Mouse (Mus musculus): ENCODE results near the gene Olfr709-ps1. TPM values are rescaled to one million over a fixed set of nuclear protein-coding genes. Genes with fewer than 3 reads are reported as not detected.
"Not testable (repeated sequence)": the region's sequence is repeated elsewhere in the genome, so short reads cannot be mapped to it uniquely, and the experiment has no call there.

Gene Olfr709-ps1
- polyA plus RNA-seq (2016; fragmentation: Nextera tagmentation; extraction: Ambion mirVana), result not detected in 2 replicates

DNA sequence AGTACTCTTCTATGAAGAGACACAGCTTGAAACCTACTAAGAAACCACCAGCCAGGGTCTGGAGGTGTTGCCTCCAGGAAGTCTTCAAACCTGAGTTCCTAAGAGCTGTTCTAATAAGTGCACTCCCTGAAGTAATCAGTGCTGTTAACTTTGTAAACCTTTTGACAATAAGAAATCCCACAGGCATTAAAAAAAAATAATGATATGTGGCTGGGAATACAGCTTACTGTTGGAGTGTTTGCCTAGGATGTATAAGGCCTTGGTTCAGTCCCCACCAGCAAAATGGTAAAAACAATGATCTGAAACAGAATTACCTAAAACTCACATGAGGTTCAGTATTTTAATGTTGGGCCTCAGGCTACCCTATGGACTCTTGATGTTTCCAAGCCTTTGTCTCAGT is at the start of gene Olfr709-ps1:
TSS of gene Olfr709-ps1 (minus strand) at position 101 of the 400 bp plus-strand sequence.
- no peaks in the 10 kb centered on the region for H3K36me3 ChIP-seq (replicated peaks)
- DNase-seq (ENCODE audit: low spot score), result no peak
- H3K4me1 ChIP-seq, result no peaks in the 10 kb centered on the region
- H3K27ac ChIP-seq (replicated peaks), result no peak within 1 kb of the TSS
- no peaks in the 10 kb centered on the region for H3K9me3 ChIP-seq
- no peaks in the 10 kb centered on the region for H3K27me3 ChIP-seq (replicated peaks; ENCODE audit: low read depth, poor library complexity, severe bottlenecking)
- H3K4me3 ChIP-seq, result no peak within 1 kb of the TSS

DNA sequence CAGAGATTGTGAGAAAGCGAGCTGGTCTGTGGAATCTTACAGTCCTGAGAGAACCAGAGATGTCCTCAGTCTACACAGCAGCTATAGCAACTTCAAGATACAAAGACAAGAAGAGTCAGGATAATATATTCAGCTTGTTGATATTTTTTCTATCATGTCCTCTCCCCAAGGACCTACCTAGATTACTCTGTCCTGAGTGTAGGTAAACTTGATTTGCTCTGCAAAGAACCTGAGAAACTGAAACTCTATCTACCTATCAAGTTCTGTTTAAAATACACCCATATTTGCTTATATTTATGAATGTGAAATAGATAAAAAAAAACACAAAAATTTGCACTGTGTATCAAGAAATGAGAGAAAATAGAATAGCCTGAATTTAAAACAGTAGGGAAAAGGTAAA is 43.3 kb upstream of the Olfr709-ps1 start, which contains the start of gene Olfr711:
TSS of gene Olfr711 (minus strand) at position 101 of the 400 bp plus-strand sequence.
- WGBS, result 53% methylated on average over 1 of the region's 1 CpGs
- Histone ChIP-seq H3K36me3 (replicated peaks) (no peaks in the 10 kb centered on the region), H3K9me3 (no peaks in the 10 kb centered on the region), H3K4me3 (no peak within 1 kb of the TSS), H3K4me1 (no peaks in the 10 kb centered on the region), H3K27ac (replicated peaks) (no peak within 1 kb of the TSS), H3K27me3 (replicated peaks; ENCODE audit: low read depth, poor library complexity, severe bottlenecking) (no peaks in the 10 kb centered on the region)
- DNase-seq (ENCODE audit: low spot score), result no peak

DNA sequence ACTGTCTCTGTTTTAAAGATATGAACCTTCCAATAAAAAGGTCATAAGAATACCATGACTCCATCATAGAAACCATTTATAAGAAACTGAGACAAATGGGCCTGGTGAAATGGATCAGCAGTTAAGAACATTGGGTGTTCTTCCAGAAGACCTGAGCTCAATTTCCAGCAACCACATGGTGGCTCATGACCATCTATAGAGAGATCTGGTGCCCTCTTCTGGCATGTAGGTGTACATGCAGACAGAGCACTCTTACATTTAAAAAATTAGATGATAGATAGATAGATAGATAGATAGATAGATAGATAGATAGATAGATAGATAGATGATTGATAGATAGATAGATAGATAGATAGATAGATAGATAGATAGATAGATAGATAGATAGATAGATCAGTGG is 35.5 kb upstream of the Olfr709-ps1 start:
- not testable (repeated sequence) for H3K27me3 ChIP-seq (replicated peaks; ENCODE audit: low read depth, poor library complexity, severe bottlenecking); DNase-seq (ENCODE audit: low spot score)

DNA sequence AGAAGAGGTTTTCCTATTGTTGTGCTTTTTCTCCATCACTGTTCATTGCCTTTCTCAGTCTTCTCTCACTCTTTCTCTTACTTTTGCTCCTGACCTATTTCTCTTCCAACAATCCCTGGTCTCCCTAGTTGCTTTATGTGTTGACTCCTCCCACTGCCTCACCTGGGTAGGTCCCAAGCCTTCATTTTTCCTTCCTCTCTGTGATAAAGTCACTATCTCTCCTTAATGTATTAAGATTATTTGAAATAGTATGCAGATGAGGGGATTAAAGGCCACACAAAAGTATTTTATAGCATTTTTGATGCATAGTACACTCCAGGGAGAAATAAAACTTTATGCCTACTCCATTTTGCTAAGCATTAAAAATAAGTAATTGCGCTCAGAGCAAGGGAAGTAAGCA is 31.8 kb upstream of the Olfr709-ps1 start, which contains the start of gene Olfr6:
TSS of gene Olfr6 (minus strand) at position 101 of the 400 bp plus-strand sequence.
- H3K9me3 ChIP-seq, result no peaks in the 10 kb centered on the region
- no peaks in the 10 kb centered on the region for H3K36me3 ChIP-seq (replicated peaks)
- H3K27ac ChIP-seq (replicated peaks), result no peak within 1 kb of the TSS
- DNase-seq (ENCODE audit: low spot score), result no peak
- WGBS, result 89% methylated on average over 1 of the region's 1 CpGs
- no peaks in the 10 kb centered on the region for H3K4me1 ChIP-seq
- H3K4me3 ChIP-seq, result no peak within 1 kb of the TSS
- no peaks in the 10 kb centered on the region for H3K27me3 ChIP-seq (replicated peaks; ENCODE audit: low read depth, poor library complexity, severe bottlenecking)

More for the DNA sequence above, 35.5 kb upstream of the Olfr709-ps1 start:
- not testable (repeated sequence) for H3K4me1 ChIP-seq; H3K4me3 ChIP-seq; H3K36me3 ChIP-seq (replicated peaks); H3K27ac ChIP-seq (replicated peaks); H3K9me3 ChIP-seq

DNA sequence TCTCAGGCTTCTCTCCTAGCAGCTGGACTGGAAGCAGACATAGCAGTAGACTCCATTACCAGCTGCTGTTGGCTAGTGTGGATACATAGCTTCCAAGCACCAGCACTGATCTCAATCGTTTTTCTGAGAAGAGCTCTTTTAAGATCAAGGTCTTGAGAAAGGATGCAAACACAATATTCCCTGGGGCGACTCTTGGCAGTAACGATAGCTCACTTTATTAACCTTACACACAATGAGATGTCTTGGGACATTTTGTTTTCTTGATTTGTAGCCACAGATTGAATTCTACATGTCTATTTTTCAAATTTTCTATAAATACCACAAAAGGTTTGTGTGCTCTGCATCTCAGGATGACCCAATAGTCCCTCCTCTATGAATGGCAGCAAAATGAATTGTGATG is 16.2 kb upstream of the Olfr709-ps1 start, which contains the start of gene Olfr710:
TSS of gene Olfr710 (minus strand) at position 101 of the 400 bp plus-strand sequence.
- H3K27ac ChIP-seq (replicated peaks), result no peak within 1 kb of the TSS
- H3K9me3 ChIP-seq, result no peaks in the 10 kb centered on the region
- no peaks in the 10 kb centered on the region for H3K27me3 ChIP-seq (replicated peaks; ENCODE audit: low read depth, poor library complexity, severe bottlenecking)
- H3K4me3 ChIP-seq, result no peak within 1 kb of the TSS
- WGBS, result 84% methylated on average over 3 of the region's 3 CpGs
- H3K4me1 ChIP-seq, result no peaks in the 10 kb centered on the region
- no peak for DNase-seq (ENCODE audit: low spot score)
- no peaks in the 10 kb centered on the region for H3K36me3 ChIP-seq (replicated peaks)

DNA sequence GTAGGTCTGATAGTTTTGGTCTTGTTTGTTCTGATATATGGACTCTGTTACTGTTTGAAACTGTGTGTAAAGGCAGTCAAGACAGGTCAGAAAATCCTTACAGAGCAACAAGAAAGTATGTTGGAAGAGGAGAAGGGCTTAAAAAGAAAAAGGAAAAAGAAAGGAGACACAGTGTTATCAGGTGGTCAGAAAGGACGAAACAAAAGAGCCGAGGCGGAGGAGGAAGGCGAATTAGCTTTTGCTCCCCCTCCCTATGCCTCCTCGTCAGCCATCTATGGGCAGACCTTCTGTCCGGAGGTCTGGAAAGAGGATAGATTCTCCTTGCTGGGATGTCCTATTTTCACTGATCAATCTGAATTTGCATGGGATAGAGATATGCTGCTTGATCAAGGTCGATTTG is 11.1 kb downstream of the Olfr709-ps1 start:
- not testable (repeated sequence) for H3K27ac ChIP-seq (replicated peaks); H3K27me3 ChIP-seq (replicated peaks; ENCODE audit: low read depth, poor library complexity, severe bottlenecking); H3K4me1 ChIP-seq; H3K4me3 ChIP-seq; H3K9me3 ChIP-seq; DNase-seq (ENCODE audit: low spot score); H3K36me3 ChIP-seq (replicated peaks)
- 86% methylated on average over 7 of the region's 7 CpGs for WGBS

DNA sequence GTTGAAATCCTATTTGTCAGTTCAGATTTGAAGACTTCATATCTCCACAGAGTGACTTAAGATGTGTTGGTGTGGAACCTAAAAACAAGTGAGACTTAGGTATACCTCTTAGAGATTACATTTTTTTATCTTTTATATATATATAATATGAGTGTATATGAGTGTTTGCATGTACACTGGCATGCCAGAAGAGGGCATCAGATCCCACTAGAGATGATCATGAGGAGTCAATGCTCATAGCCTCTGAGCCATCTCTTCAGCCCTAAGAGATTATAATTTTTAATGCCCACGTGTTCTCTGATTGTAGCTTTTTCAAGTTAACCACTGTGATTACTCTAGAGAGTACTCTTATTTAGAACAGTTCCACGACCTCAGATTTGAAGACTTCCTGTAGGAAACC is 24.3 kb downstream of the Olfr709-ps1 start, which contains the start of gene Olfr1532-ps1:
TSS of gene Olfr1532-ps1 (plus strand) at position 326 of the 400 bp plus-strand sequence.
- no peak within 1 kb of the TSS for H3K4me3 ChIP-seq
- 67% methylated on average over 2 of the region's 2 CpGs for WGBS
- H3K9me3 ChIP-seq, result no peaks in the 10 kb centered on the region
- no peaks in the 10 kb centered on the region for H3K4me1 ChIP-seq
- H3K27me3 ChIP-seq (replicated peaks; ENCODE audit: low read depth, poor library complexity, severe bottlenecking), result no peaks in the 10 kb centered on the region
- H3K27ac ChIP-seq (replicated peaks), result no peak within 1 kb of the TSS
- DNase-seq (ENCODE audit: low spot score), result no peak
- H3K36me3 ChIP-seq (replicated peaks), result no peaks in the 10 kb centered on the region

DNA sequence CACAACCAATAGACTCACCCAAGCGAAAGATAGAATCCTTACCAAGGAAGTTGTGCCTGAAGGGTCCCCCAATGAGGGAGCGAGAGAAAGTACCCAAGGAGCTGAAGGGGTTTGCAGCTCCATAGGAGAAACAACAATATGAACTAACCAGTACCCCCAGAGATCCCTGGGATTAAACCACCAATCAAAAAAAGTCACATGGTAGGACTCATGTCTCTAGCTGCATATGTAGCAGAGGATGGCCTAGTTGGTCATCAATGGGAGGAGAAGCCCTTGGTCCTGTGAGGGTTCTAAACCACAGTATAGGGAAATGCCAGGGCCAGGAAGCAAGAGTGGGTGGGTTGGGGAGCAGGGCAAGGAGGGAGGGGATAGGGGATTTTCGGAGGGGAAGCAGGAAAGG is 30.9 kb downstream of the Olfr709-ps1 start, which contains the start of gene Olfr707:
TSS of gene Olfr707 (minus strand) at position 101 of the 400 bp plus-strand sequence.
- DNase-seq (ENCODE audit: low spot score); H3K4me3 ChIP-seq; H3K27ac ChIP-seq (replicated peaks); H3K27me3 ChIP-seq (replicated peaks; ENCODE audit: low read depth, poor library complexity, severe bottlenecking); H3K4me1 ChIP-seq; H3K36me3 ChIP-seq (replicated peaks); H3K9me3 ChIP-seq: not testable (repeated sequence)
- WGBS, result 85% methylated on average over 3 of the region's 3 CpGs

DNA sequence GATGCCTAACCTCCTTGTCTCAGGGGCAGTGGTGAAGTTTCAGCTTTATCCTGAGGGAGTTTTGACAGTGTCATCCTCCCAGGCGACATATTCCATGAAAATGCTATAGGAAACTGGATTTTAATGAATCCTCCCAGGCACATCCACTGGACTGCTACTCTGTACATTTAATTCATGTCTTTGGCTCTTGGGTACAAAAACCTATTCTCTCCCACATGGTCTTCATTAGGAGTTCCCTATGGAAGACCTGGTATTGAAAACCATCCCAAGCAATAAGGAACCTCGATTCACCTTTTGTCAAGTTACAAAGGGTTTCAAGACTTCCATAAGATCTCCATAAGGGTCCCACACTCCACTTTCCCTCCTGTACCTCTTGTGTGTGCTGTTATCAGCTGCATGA is 44.0 kb downstream of the Olfr709-ps1 start, which contains the start of gene Olfr706:
TSS of gene Olfr706 (minus strand) at position 101 of the 400 bp plus-strand sequence.
- 94% methylated on average over 2 of the region's 2 CpGs for WGBS
- H3K4me3 ChIP-seq, result no peak within 1 kb of the TSS
- no peaks in the 10 kb centered on the region for H3K9me3 ChIP-seq
- no peak for DNase-seq (ENCODE audit: low spot score)
- no peak within 1 kb of the TSS for H3K27ac ChIP-seq (replicated peaks)
- H3K27me3 ChIP-seq (replicated peaks; ENCODE audit: low read depth, poor library complexity, severe bottlenecking), result no peaks in the 10 kb centered on the region
- no peaks in the 10 kb centered on the region for H3K36me3 ChIP-seq (replicated peaks)
- H3K4me1 ChIP-seq, result no peaks in the 10 kb centered on the region

DNA sequence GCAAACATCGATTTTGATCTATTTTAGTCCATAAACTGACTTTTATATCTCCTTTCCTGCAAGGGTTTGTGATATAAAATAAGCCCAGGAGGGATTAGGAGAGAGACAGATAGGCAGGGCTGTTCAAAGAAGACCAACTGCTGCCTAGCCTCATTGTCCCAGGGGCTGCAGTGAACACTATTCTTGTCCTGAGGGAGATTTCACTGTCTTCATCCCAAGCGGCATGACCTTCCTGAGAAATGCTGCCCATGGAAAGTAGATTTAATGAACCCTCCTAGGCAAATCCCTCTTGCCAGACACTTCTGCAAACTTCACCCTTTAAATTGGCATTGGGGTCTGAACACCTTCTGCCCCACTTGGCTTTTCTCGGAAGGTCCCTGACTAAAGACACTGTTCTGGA is 55.2 kb downstream of the Olfr709-ps1 start, which contains the start of gene Olfr705:
TSS of gene Olfr705 (minus strand) at position 101 of the 400 bp plus-strand sequence.
- H3K4me1 ChIP-seq, result no peaks in the 10 kb centered on the region
- 85% methylated on average over 3 of the region's 3 CpGs for WGBS
- no peak within 1 kb of the TSS for H3K4me3 ChIP-seq
- H3K9me3 ChIP-seq, result no peaks in the 10 kb centered on the region
- no peak within 1 kb of the TSS for H3K27ac ChIP-seq (replicated peaks)
- H3K27me3 ChIP-seq (replicated peaks; ENCODE audit: low read depth, poor library complexity, severe bottlenecking), result no peaks in the 10 kb centered on the region
- DNase-seq (ENCODE audit: low spot score), result no peak
- no peaks in the 10 kb centered on the region for H3K36me3 ChIP-seq (replicated peaks)

Other genes with a start within 250 kb of the Olfr709-ps1 start
- not detected in 2 replicates for gene Olfr694, start 240.4 kb downstream of the Olfr709-ps1 start, polyA plus RNA-seq (2016; fragmentation: Nextera tagmentation; extraction: Ambion mirVana)
- gene Olfr695, start 215.8 kb downstream of the Olfr709-ps1 start, polyA plus RNA-seq (2016; fragmentation: Nextera tagmentation; extraction: Ambion mirVana), result not detected in 2 replicates
- gene Olfr697, start 189.8 kb downstream of the Olfr709-ps1 start, polyA plus RNA-seq (2016; fragmentation: Nextera tagmentation; extraction: Ambion mirVana), result not detected in 2 replicates
- not detected in 2 replicates for gene Olfr698, start 176.8 kb downstream of the Olfr709-ps1 start, polyA plus RNA-seq (2016; fragmentation: Nextera tagmentation; extraction: Ambion mirVana)
- not detected in 2 replicates for gene Olfr699, start 139.0 kb downstream of the Olfr709-ps1 start, polyA plus RNA-seq (2016; fragmentation: Nextera tagmentation; extraction: Ambion mirVana)
- gene Olfr700, start 123.4 kb downstream of the Olfr709-ps1 start, polyA plus RNA-seq (2016; fragmentation: Nextera tagmentation; extraction: Ambion mirVana), result not detected in 2 replicates
- not detected in 2 replicates for gene Olfr701, start 118.1 kb downstream of the Olfr709-ps1 start, polyA plus RNA-seq (2016; fragmentation: Nextera tagmentation; extraction: Ambion mirVana)
- gene Olfr702, start 98.3 kb downstream of the Olfr709-ps1 start, polyA plus RNA-seq (2016; fragmentation: Nextera tagmentation; extraction: Ambion mirVana), result not detected in 2 replicates
- gene Olfr703, start 88.9 kb downstream of the Olfr709-ps1 start, polyA plus RNA-seq (2016; fragmentation: Nextera tagmentation; extraction: Ambion mirVana), result not detected in 2 replicates
- not detected in 2 replicates for gene Olfr704, start 69.0 kb downstream of the Olfr709-ps1 start, polyA plus RNA-seq (2016; fragmentation: Nextera tagmentation; extraction: Ambion mirVana)
- gene Olfr705, start 55.3 kb downstream of the Olfr709-ps1 start, polyA plus RNA-seq (2016; fragmentation: Nextera tagmentation; extraction: Ambion mirVana), result not detected in 2 replicates
- gene Olfr706, start 44.1 kb downstream of the Olfr709-ps1 start, polyA plus RNA-seq (2016; fragmentation: Nextera tagmentation; extraction: Ambion mirVana), result not detected in 2 replicates
- not detected in 2 replicates for gene Olfr707, start 31.0 kb downstream of the Olfr709-ps1 start, polyA plus RNA-seq (2016; fragmentation: Nextera tagmentation; extraction: Ambion mirVana)
- gene Olfr1532-ps1, start 24.2 kb downstream of the Olfr709-ps1 start, polyA plus RNA-seq (2016; fragmentation: Nextera tagmentation; extraction: Ambion mirVana), result not detected in 2 replicates
- gene Olfr710, start 16.1 kb upstream of the Olfr709-ps1 start, polyA plus RNA-seq (2016; fragmentation: Nextera tagmentation; extraction: Ambion mirVana), result not detected in 2 replicates
- not detected in 2 replicates for gene Olfr6, start 31.7 kb upstream of the Olfr709-ps1 start, polyA plus RNA-seq (2016; fragmentation: Nextera tagmentation; extraction: Ambion mirVana)
- not detected in 2 replicates for gene Olfr711, start 43.2 kb upstream of the Olfr709-ps1 start, polyA plus RNA-seq (2016; fragmentation: Nextera tagmentation; extraction: Ambion mirVana)
- not detected in 2 replicates for gene Olfr2, start 73.9 kb upstream of the Olfr709-ps1 start, polyA plus RNA-seq (2016; fragmentation: Nextera tagmentation; extraction: Ambion mirVana)
- not detected in 2 replicates for gene Olfr713, start 99.0 kb upstream of the Olfr709-ps1 start, polyA plus RNA-seq (2016; fragmentation: Nextera tagmentation; extraction: Ambion mirVana)
- gene Olfr714, start 138.8 kb upstream of the Olfr709-ps1 start, polyA plus RNA-seq (2016; fragmentation: Nextera tagmentation; extraction: Ambion mirVana), result not detected in 2 replicates
- not detected in 2 replicates for gene Olfr17, start 161.0 kb upstream of the Olfr709-ps1 start, polyA plus RNA-seq (2016; fragmentation: Nextera tagmentation; extraction: Ambion mirVana)
- not detected in 2 replicates for gene Olfr715b, start 178.2 kb upstream of the Olfr709-ps1 start, polyA plus RNA-seq (2016; fragmentation: Nextera tagmentation; extraction: Ambion mirVana)
- not detected in 2 replicates for gene Olfr715, start 198.9 kb upstream of the Olfr709-ps1 start, polyA plus RNA-seq (2016; fragmentation: Nextera tagmentation; extraction: Ambion mirVana)
- gene Olfr716, start 206.1 kb upstream of the Olfr709-ps1 start, polyA plus RNA-seq (2016; fragmentation: Nextera tagmentation; extraction: Ambion mirVana), result not detected in 2 replicates
- not detected in 2 replicates for gene Nlrp14, start 234.8 kb upstream of the Olfr709-ps1 start, polyA plus RNA-seq (2016; fragmentation: Nextera tagmentation; extraction: Ambion mirVana)

Data from embryonic facial prominence, embryonic 10.5 days (tissue).